Mouse (Mus musculus) retina, adult 2 months (tissue): ENCODE measurements at regions not wholly inside any gene's neighbourhood (a gene's known extent, or its start where the extent isn't known, plus 50 kb on each side); places are given as distances from the start of the nearest gene placed in this dataset.
A peak's percentile ranks its signal among the peaks of the same experiment; 100 is the strongest.
"Not testable (repeated sequence)": the region's sequence is repeated elsewhere in the genome, so short reads cannot be mapped to it uniquely, and the experiment has no call there.

Source experiments
- DNase-seq: peaks from one replicate; pipeline ENCODE4 v3.0.0-alpha.2; 2012; ENCODE audit warnings: low read depth, low spot score

DNA sequence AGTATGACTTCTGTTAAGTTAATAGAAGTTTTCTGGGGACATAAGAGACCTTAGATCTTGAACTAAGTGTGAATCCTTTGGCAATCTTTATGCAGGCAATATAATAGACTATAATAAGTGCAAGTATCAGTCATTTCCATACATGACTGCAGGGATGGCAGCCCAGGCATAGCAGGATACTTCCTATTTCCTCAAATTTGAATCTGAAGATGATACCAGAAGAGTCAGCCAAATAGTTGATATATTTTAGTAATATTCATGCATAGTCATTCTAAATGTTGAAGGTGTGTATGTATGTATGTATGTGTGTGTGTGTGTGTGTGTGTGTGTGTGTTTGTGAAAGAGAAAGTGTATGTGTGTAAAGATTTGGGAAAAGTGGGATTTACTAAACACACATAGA lies 64.3 kb downstream of the Prl2c2 start:
- DNase-seq = not testable (repeated sequence)

- not testable (repeated sequence) for DNase-seq
These were observed 70.1 kb downstream of the Prl2c2 start for GRCm38 (mm10) chr13:12935103-12935502.

DNA sequence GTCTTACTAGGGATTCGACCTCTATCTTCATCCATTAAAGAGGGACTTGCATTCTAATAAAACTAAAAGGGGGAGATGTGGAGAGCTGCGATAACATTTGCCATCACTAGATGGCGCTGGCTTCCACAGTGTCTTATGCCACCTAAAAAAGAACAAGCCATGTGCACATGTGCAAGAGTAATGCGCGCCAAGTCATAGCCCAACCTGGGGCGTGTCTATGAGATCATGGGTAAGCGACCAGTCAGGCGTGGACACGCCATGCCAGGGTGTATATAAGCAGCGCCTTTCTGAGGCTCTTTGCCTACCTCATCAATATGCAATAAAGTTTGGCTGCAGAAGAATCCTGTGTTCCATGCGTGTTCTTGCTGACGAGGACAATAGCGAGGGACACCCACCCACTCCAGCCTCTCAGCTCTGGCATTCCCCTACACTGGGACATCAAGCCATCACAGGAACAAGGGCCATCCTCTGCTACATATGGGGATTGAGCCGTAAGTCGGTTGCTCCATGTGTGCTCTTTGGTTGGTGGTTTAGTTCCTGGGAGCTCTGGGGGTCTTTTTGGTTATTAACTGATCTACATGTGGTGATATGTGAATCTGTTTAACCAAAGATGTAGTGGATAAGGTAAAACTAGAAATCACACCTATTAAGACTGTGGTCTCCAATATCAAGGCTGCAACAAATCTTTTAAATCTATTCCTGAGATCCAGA lies 73.1 kb downstream of the Prl2c2 start:
- DNase-seq = not testable (repeated sequence)

GRCm38 (mm10) chr13:12930566-12930965 lies 74.6 kb downstream of the Prl2c2 start:
- DNase-seq = no peak

DNA sequence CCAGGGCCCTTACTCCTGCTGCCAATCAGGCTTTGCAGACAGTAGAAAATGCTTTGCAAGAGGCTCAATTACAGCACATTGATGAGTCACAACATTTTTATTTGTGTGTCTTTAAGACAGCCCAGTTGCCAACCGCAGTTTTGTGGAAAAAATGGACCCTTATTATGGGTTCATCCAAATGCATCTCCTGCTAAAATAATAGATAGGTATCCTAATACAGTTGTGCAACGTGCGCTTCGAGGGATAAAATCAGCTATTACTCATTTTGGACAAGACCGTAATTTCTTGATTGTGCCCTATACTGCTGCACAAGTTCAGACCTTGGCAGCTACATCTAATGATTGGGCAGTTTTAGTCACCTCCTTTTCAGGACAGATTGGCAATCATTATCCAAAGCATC lies 75.4 kb downstream of the Prl2c2 start:
- no peak for DNase-seq

DNA sequence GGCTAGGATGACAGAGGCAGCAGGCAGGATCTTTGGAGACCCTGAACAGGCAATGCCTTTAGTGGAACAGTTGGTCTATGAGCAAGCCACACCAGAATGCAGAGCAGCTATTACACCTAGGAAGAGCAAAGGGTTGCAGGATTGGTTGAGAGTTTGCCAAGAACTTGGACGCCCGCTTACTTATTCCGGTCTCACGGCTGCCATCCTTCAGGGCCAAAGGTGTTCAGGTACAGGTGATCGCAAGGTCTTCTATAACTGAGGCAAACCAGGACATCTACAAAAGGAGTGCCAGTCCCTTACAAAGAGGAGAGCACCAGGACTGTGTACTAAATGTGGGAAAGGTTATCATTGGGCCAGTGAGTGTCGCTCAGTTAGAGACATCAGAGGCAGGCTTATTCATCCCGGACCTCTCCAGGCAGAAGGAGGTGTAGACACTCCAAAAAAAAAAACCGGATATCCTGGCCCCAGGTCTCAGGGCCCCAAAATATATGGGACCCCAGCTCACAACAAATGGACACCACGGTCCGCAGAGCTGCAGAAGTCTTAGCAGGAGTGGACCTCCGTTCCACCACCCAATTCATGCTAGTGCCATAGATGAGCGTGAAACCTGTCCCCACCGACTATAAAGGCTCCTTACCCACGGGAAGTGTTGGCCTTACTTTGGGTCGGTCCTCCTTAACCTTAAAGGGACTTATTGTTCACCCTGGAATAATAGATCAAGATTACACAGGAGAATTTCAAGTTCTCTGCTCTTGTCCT lies 77.4 kb downstream of the Prl2c2 start:
- DNase-seq = no peak

DNA sequence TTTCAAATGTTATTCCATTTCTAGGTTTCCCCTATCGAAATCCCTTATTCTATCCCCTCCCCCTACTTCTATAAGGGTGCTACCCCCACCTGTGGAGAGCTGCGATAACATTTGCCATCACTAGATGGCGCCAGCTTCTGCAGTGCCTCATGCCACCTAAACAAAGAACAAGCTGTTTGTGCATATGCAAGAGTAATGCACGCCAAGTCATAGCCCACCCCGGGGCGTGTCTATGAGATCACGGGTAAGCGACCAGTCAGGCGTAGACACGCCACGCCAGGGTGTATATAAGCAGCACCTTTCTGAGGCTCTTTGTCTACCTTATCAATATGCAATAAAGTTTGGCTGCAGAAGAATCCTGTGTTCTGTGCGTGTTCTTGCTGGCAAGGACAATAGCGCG lies 79.6 kb downstream of the Prl2c2 start:
- DNase-seq = no peak

DNA sequence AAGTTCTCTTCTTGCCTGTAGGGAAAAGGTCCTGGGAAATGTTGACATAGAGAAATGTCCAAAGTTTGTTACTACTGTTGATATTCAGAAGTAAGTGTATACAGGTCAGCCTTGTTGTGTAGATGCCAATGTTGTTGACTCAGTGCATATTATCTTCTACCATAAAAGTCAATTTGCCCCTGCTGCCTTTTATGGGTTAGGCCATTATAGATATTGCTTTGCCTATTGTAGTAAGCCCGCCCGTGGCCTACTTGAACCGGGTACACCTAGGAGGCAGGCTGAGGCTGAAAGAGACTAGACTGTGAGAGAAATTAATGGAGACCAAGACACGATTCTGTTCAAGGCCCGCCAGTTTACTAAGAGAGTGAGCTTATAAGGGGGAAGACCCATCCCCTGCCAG lies 92.3 kb downstream of the Prl2c2 start:
- no peak for DNase-seq

DNA sequence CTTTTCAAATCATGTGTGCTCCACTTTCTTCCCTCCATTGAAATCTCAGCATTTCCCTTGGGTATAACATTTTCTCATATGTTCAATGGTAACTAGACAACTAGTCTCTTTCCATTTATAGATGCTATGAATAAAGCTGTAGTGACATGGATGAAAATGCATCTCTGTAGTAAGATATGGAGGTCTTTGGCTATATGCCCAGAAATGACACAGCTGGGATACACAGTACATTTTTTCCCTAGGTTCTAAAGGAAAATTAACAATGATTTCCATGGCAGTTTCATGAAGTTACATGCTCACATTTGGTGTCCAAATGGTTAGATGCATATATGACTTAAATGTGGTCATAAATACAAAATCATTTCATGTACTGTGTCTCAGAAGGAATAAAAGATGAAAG lies 99.0 kb downstream of the Prl2c2 start:
- DNase-seq = peak; percentile 18

GRCm38 (mm10) chr13:12889631-12890030 lies 89.8 kb upstream of the Prl2c3 start:
- not testable (repeated sequence) for DNase-seq

GRCm38 (mm10) chr13:12879506-12879905 lies 79.6 kb upstream of the Prl2c3 start:
- not testable (repeated sequence) for DNase-seq

DNA sequence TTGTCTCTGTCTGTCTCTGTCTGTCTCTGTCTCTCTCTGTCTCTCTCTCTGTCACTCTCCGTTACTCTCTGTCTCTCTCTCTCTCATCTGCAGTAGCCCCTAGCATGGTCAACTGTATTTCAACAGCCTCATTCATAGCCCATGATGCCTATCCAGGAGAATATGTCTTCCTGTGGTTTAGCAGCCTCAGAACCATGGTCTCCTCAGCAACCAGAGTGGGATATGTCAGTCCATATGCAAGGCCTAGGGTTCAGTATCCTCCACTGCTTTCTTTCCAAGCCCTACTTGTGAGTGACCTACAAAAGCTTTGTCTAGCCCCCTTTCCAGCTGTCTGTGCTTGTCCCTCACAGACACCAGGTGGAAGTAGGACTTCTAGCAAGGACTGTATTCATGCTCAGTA lies 65.1 kb upstream of the Prl2c3 start:
- not testable (repeated sequence) for DNase-seq

DNA sequence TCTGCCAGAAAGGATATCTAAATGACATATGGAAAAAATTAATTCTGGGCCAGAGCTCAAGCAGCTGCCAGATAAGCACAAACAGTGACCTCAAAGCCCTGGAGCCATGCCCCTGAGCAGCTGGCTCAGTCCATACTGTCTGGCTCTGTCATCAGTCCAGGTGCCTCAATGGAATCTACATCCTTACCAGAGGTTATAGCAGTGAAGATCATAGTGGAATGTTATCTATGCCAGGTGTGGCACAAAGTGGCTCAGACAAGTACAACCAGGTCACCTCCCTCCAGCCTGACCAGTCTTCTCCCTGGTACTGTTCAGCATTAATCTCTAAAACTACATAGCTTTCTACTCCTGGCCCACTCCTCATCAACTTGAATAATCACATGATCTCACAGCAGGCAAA lies 64.4 kb upstream of the Prl2c3 start:
- no peak for DNase-seq

GRCm38 (mm10) chr13:12863542-12863941 lies 63.7 kb upstream of the Prl2c3 start:
- DNase-seq = not testable (repeated sequence)

GRCm38 (mm10) chr13:12860954-12861353 lies 61.1 kb upstream of the Prl2c3 start:
- not testable (repeated sequence) for DNase-seq

GRCm38 (mm10) chr13:12859930-12860329 lies 60.1 kb upstream of the Prl2c3 start:
- DNase-seq = not testable (repeated sequence)
